Mouse (Mus musculus): ENCODE measurements around the gene Camkk2. TPM values are rescaled to one million over a fixed set of nuclear protein-coding genes. Genes with fewer than 3 reads are reported as not detected.

Gene Camkk2
- polyA plus RNA-seq (2015; fragmentation: Nextera tagmentation; extraction: Ambion mirVana) = 58.0 and 60.7 TPM in 2 replicates

GRCm38 (mm10) chr5:122779277-122779834 lies at the start of gene Camkk2:
TSS of gene Camkk2 (minus strand) at chr5:122779409.

GRCm38 (mm10) chr5:122820777-122821523 lies 41.7 kb upstream of the Camkk2 start, which contains the start of gene Anapc5:
TSS of gene Anapc5 (minus strand) at chr5:122821339.

GRCm38 (mm10) chr5:122707276-122708181 lies 71.7 kb downstream of the Camkk2 start, which contains the start of gene P2rx4:
TSS of gene P2rx4 (plus strand) at chr5:122707544.

Small RNAs within 50 kb of the gene (microRNA-seq; reads per million reads assigned to microRNA genes)
- not detected for gene Mir8115

Other genes starting within 250 kb of the Camkk2 start
- 59.2 and 63.2 TPM in 2 replicates for gene Ift81, start 164.9 kb downstream of the Camkk2 start, polyA plus RNA-seq (2015; fragmentation: Nextera tagmentation; extraction: Ambion mirVana)
- gene P2rx7, start 135.5 kb downstream of the Camkk2 start, polyA plus RNA-seq (2015; fragmentation: Nextera tagmentation; extraction: Ambion mirVana) = 7.6 and 8.5 TPM in 2 replicates
- 19.1 and 19.5 TPM in 2 replicates for gene P2rx4, start 71.9 kb downstream of the Camkk2 start, polyA plus RNA-seq (2015; fragmentation: Nextera tagmentation; extraction: Ambion mirVana)
- 300 and 325 TPM in 2 replicates for gene Anapc5, start 41.9 kb upstream of the Camkk2 start, polyA plus RNA-seq (2015; fragmentation: Nextera tagmentation; extraction: Ambion mirVana)
- gene Rnf34, start 70.6 kb upstream of the Camkk2 start, polyA plus RNA-seq (2015; fragmentation: Nextera tagmentation; extraction: Ambion mirVana) = 38.2 and 38.9 TPM in 2 replicates
- 62.5 and 67.7 TPM in 2 replicates for gene Kdm2b, start 210.4 kb upstream of the Camkk2 start, polyA plus RNA-seq (2015; fragmentation: Nextera tagmentation; extraction: Ambion mirVana)
- 21.3 and 25.7 TPM in 2 replicates for gene Orai1, start 235.7 kb upstream of the Camkk2 start, polyA plus RNA-seq (2015; fragmentation: Nextera tagmentation; extraction: Ambion mirVana)

All from neural tube, postnatal 0 days (tissue).